Mouse (Mus musculus) hindbrain, embryonic 13.5 days (tissue): ENCODE data around the gene Pou3f3. TPM values are rescaled to one million over a fixed set of nuclear protein-coding genes. Genes with fewer than 3 reads are reported as not detected.

Source experiments
- ATAC-seq: fragments of 200-750 bp; cut with Nextera tagmentation; 2 replicates; pipeline ENCODE4 v1.8.0; 2017; ENCODE audit warnings: moderate TSS enrichment; ENCODE audit not compliant: low FRiP score
- H3K27ac ChIP-seq: fragments of 300-500 bp; sonication (generic); 2 replicates; pipeline ENCODE4 v1.5.1; 2015; ENCODE audit warnings: inconsistent platforms, mild to moderate bottlenecking, moderate library complexity
- H3K27me3 ChIP-seq: fragments of 300-500 bp; sonication (generic); 2 replicates; pipeline ENCODE4 v1.6.1; 2015; ENCODE audit warnings: mild to moderate bottlenecking, inconsistent platforms
- H3K36me3 ChIP-seq: fragments of 300-500 bp; sonication (generic); 2 replicates; pipeline ENCODE4 v1.6.1; 2015; ENCODE audit warnings: mild to moderate bottlenecking, inconsistent platforms
- H3K4me1 ChIP-seq: fragments of 300-500 bp; sonication (generic); replicated peaks from 2 replicates; pipeline ENCODE4 v1.6.1; 2015; ENCODE audit warnings: inconsistent platforms
- H3K4me2 ChIP-seq: fragments of 300-500 bp; sonication (generic); 2 replicates; pipeline ENCODE4 v1.6.1; 2015; ENCODE audit warnings: inconsistent platforms, mild to moderate bottlenecking, moderate library complexity
- H3K4me3 ChIP-seq: fragments of 300-500 bp; sonication (generic); 2 replicates; pipeline ENCODE4 v1.5.1; 2015; ENCODE audit warnings: mild to moderate bottlenecking, inconsistent platforms
- H3K9ac ChIP-seq: fragments of 300-500 bp; sonication (generic); 2 replicates; pipeline ENCODE4 v1.6.1; 2015; ENCODE audit warnings: mild to moderate bottlenecking, inconsistent platforms
- H3K9me3 ChIP-seq: fragments of 300-500 bp; sonication (generic); 2 replicates; pipeline ENCODE4 v1.6.1; 2016; ENCODE audit warnings: inconsistent platforms
- WGBS: fragments of 180-500 bp; shearing (Covaris S2); methylation state at CpG from one replicate; pipeline ENCODE4 v1.1.7; 2015; 5-methylcytosine and 5-hydroxymethylcytosine counted together
- polyA plus RNA-seq: library from polyadenylated mRNA; unstranded; fragments of >200 nt; fragmentation: Nextera tagmentation; extraction: Ambion mirVana; gene quantifications from 2 replicates; pipeline ENCODE4 v1.2.1, GENCODE M21; 2015

Pou3f3 gene
- polyA plus RNA-seq, 1 experiment from 2014 or later = 17.4 TPM

GRCm38 (mm10) chr1:42697321-42697755, 1.8 kb downstream of the Pou3f3 start:
- H3K4me1 ChIP-seq = peaks cover 10% of the 10 kb centered on the region
- peak overlapping the region; percentile 95 for H3K4me2 ChIP-seq
- peaks cover 20% of the 10 kb centered on the region for H3K36me3 ChIP-seq
- H3K9ac ChIP-seq = peak overlapping the region; percentile 99
- ATAC-seq = no peak
- under 1% methylated on average over 21 of the region's 58 CpGs for WGBS
- H3K4me3 ChIP-seq = peak overlapping the region; percentile 80
- H3K27me3 ChIP-seq = no peaks in the 10 kb centered on the region
- peak overlapping the region; percentile 99 for H3K27ac ChIP-seq
- H3K9me3 ChIP-seq = no peaks in the 10 kb centered on the region

GRCm38 (mm10) chr1:42697756-42698583, 2.4 kb downstream of the Pou3f3 start:
- no peaks in the 10 kb centered on the region for H3K27me3 ChIP-seq
- WGBS = under 1% methylated on average over 77 of the region's 80 CpGs

GRCm38 (mm10) chr1:42698584-42699333, 3.2 kb downstream of the Pou3f3 start:
- peaks cover 17% of the 10 kb centered on the region for H3K4me1 ChIP-seq
- ATAC-seq = no peak
- no peaks in the 10 kb centered on the region for H3K9me3 ChIP-seq
- peak overlapping the region; percentile 80 for H3K4me3 ChIP-seq
- H3K9ac ChIP-seq = peak overlapping the region; percentile 99
- peak overlapping the region; percentile 99 for H3K27ac ChIP-seq
- WGBS = under 1% methylated on average over 55 of the region's 57 CpGs
- H3K4me2 ChIP-seq = peak overlapping the region; percentile 95
- no peaks in the 10 kb centered on the region for H3K27me3 ChIP-seq
- H3K36me3 ChIP-seq = peaks cover 20% of the 10 kb centered on the region

More at GRCm38 (mm10) chr1:42697756-42698583, 2.4 kb downstream of the Pou3f3 start:
- Histone ChIP-seq H3K36me3 (peaks cover 20% of the 10 kb centered on the region), H3K4me1 (peaks cover 9% of the 10 kb centered on the region), H3K9me3 (no peaks in the 10 kb centered on the region), H3K4me3 (peak overlapping the region; percentile 80), H3K27ac (peak overlapping the region; percentile 99), H3K4me2 (peak overlapping the region; percentile 95), H3K9ac (peak overlapping the region; percentile 99)
- no peak for ATAC-seq

DNA sequence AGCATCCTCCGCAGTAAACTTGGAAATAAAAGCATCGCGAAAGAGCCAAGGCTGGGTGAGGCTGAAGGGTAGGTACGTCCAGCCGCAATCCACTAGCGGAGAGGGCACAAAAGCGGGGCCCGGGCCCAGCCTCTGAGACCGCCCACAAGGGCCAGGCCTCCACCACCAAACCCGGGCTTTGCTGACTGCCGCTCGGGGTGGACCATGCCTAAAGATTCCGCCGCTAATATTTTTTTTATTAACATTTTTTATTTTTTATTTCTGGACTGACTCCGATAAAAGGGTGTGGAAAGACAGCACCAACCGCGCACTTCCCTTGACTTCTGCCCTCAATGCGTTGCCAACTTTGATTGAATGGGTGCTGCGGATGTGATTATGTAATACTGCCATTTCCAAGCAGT, 3.9 kb downstream of the Pou3f3 start:
- H3K4me2 ChIP-seq = peak overlapping the region; percentile 95
- ATAC-seq = no peak
- WGBS = under 1% methylated on average over 19 of the region's 19 CpGs
- peaks cover 20% of the 10 kb centered on the region for H3K36me3 ChIP-seq
- H3K27ac ChIP-seq = peak overlapping the region; percentile 99
- no peaks in the 10 kb centered on the region for H3K9me3 ChIP-seq
- H3K27me3 ChIP-seq = no peaks in the 10 kb centered on the region
- peak overlapping the region; percentile 99 for H3K9ac ChIP-seq
- H3K4me3 ChIP-seq = peak overlapping the region; percentile 80
- H3K4me1 ChIP-seq = peaks cover 24% of the 10 kb centered on the region

- H3K27ac ChIP-seq = peak overlapping the region; percentile 60; the same call in 1 of the 2 replicates
- WGBS = 6% methylated on average over 3 of the region's 3 CpGs
- H3K36me3 ChIP-seq = peaks cover 20% of the 10 kb centered on the region
These were observed 4.6 kb downstream of the Pou3f3 start for GRCm38 (mm10) chr1:42700171-42700570.

GRCm38 (mm10) chr1:42700815-42701214, 5.2 kb downstream of the Pou3f3 start:
- Histone ChIP-seq H3K4me3 (peak overlapping the region; percentile 80), H3K36me3 (peaks cover 20% of the 10 kb centered on the region), H3K9ac (peak overlapping the region; percentile 81), H3K9me3 (no peaks in the 10 kb centered on the region), H3K27ac (peak overlapping the region; percentile 77), H3K27me3 (peaks cover 10% of the 10 kb centered on the region; the same call in 1 of the 2 replicates), H3K4me1 (peaks cover 36% of the 10 kb centered on the region), H3K4me2 (peak overlapping the region; percentile 95)
- no peak for ATAC-seq
- WGBS = 15% methylated on average over 1 of the region's 1 CpGs

More at GRCm38 (mm10) chr1:42700171-42700570, 4.6 kb downstream of the Pou3f3 start:
- peaks cover 4% of the 10 kb centered on the region; the same call in 1 of the 2 replicates for H3K27me3 ChIP-seq
- peaks cover 30% of the 10 kb centered on the region for H3K4me1 ChIP-seq
- H3K4me3 ChIP-seq = peak overlapping the region; percentile 80
- H3K4me2 ChIP-seq = peak overlapping the region; percentile 95
- peak overlapping the region; percentile 81 for H3K9ac ChIP-seq
- no peak for ATAC-seq
- no peaks in the 10 kb centered on the region for H3K9me3 ChIP-seq

GRCm38 (mm10) chr1:42701833-42702611, 6.5 kb downstream of the Pou3f3 start:
- H3K27me3 ChIP-seq = peaks cover 10% of the 10 kb centered on the region; the same call in 1 of the 2 replicates
- peak overlapping the region; percentile 95 for H3K4me2 ChIP-seq
- peak overlapping the region; percentile 41; the same call in 1 of the 2 replicates for H3K27ac ChIP-seq
- peaks cover 45% of the 10 kb centered on the region for H3K4me1 ChIP-seq
- 10% methylated on average over 5 of the region's 5 CpGs for WGBS
- H3K9me3 ChIP-seq = no peaks in the 10 kb centered on the region
- peak overlapping the region; percentile 80 for H3K4me3 ChIP-seq
- peak overlapping the region; percentile 81 for H3K9ac ChIP-seq
- no peak for ATAC-seq
- H3K36me3 ChIP-seq = peaks cover 20% of the 10 kb centered on the region

DNA sequence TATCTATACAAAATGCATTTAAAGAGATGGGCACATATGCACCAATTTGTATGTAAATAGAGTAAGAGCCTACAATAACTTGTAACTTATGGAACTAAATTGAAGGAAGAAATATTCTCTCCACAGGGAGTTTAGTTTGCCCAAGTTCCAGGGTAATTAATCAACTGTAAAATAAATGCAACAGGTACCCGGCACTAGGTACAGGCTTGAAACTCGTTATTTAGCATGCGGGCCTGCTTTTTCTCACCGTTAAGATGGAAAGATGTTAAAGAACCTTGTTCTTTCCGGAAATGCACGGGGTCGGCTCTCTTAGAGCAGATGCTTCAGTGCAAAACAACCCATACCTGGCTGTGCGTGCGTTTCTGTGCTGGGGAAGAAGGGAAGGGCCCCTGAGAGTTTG, 7.4 kb downstream of the Pou3f3 start:
- Histone ChIP-seq H3K4me3 (peak overlapping the region; percentile 35), H3K36me3 (peaks cover 14% of the 10 kb centered on the region), H3K9ac (peak overlapping the region; percentile 70), H3K27ac (peak overlapping the region; percentile 85), H3K9me3 (no peaks in the 10 kb centered on the region), H3K4me2 (peak overlapping the region; percentile 62), H3K27me3 (peaks cover 13% of the 10 kb centered on the region; the same call in 1 of the 2 replicates), H3K4me1 (peaks cover 55% of the 10 kb centered on the region)
- WGBS = 2% methylated on average over 9 of the region's 9 CpGs
- no peak for ATAC-seq

GRCm38 (mm10) chr1:42703424-42703823, 7.9 kb downstream of the Pou3f3 start:
- H3K27me3 ChIP-seq = peaks cover 13% of the 10 kb centered on the region; the same call in 1 of the 2 replicates
- 3% methylated on average over 7 of the region's 7 CpGs for WGBS
- H3K36me3 ChIP-seq = peaks cover 11% of the 10 kb centered on the region
- peak overlapping the region; percentile 70 for H3K9ac ChIP-seq
- ATAC-seq = 0 out of 2 replicates have a peak, but pooled peaks have one; percentile 11
- H3K4me2 ChIP-seq = peak overlapping the region; percentile 62
- peak overlapping the region; percentile 85 for H3K27ac ChIP-seq
- H3K4me3 ChIP-seq = peak overlapping the region; percentile 35
- peaks cover 59% of the 10 kb centered on the region for H3K4me1 ChIP-seq
- H3K9me3 ChIP-seq = no peaks in the 10 kb centered on the region

DNA sequence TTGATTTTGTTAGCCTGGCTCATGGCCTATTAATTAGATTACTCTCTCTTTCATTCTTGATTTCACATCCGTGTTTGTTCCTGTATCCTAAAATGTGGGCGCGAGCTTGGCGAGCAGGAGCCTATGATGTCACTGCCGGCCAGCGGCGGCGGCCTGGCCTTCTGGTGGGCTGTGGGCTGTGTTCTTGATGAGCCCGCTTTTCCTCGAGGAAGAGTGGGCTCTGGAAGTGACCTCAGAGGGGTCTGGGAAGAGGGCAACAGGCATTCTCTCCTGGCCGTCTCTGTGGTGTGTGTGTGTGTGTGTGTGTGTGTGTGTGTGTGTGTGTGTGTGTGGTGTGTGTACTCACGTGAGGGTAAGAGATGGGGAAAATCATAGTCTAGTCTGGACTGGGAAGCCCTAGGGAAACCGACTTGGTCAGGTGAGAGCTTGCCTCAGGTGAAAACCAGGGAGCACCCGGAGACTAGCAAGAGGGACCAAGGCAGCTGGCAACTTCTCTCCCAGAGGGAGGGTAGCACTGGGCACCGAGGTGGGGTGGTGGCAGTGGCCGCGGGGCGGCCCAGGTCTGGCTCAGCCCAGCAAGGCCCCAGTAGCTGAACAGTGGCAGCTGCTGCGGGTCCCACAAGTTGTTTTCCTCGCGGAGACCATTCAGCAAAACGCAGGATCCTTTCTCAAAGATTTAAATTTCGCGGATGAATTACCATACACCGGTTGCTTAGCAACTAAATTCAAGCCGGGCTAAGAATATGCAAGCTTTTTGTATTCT, 8.5 kb downstream of the Pou3f3 start:
- WGBS = 2% methylated on average over 26 of the region's 26 CpGs
- peak; percentile 84 for ATAC-seq
- peak overlapping the region; percentile 35 for H3K4me3 ChIP-seq
- no peaks in the 10 kb centered on the region for H3K9me3 ChIP-seq
- H3K9ac ChIP-seq = peak overlapping the region; percentile 70
- peaks cover 64% of the 10 kb centered on the region for H3K4me1 ChIP-seq
- peaks cover 16% of the 10 kb centered on the region; the same call in 1 of the 2 replicates for H3K27me3 ChIP-seq
- H3K4me2 ChIP-seq = peak overlapping the region; percentile 62
- peaks cover 4% of the 10 kb centered on the region; the same call in 1 of the 2 replicates for H3K36me3 ChIP-seq
- H3K27ac ChIP-seq = peak overlapping the region; percentile 85
